Mouse (Mus musculus) bone marrow, adult 2 months (tissue): ENCODE measurements around the gene Pla2g1b.

Experiments
- CTCF ChIP-seq: fragments of 200-500 bp; IDR thresholded peaks from 2 replicates; pipeline ENCODE4 v1.5.1; 2011; ENCODE audit warnings: low read length, control low read depth; ENCODE audit not compliant: control insufficient read depth, insufficient read depth
- POLR2A ChIP-seq: fragments of 200-500 bp; IDR thresholded peaks from 2 replicates; pipeline ENCODE4 v1.6.1; 2011; ENCODE audit warnings: low read depth, mild to moderate bottlenecking, control low read depth, low read length, borderline replicate concordance; ENCODE audit not compliant: control insufficient read depth

DNA sequence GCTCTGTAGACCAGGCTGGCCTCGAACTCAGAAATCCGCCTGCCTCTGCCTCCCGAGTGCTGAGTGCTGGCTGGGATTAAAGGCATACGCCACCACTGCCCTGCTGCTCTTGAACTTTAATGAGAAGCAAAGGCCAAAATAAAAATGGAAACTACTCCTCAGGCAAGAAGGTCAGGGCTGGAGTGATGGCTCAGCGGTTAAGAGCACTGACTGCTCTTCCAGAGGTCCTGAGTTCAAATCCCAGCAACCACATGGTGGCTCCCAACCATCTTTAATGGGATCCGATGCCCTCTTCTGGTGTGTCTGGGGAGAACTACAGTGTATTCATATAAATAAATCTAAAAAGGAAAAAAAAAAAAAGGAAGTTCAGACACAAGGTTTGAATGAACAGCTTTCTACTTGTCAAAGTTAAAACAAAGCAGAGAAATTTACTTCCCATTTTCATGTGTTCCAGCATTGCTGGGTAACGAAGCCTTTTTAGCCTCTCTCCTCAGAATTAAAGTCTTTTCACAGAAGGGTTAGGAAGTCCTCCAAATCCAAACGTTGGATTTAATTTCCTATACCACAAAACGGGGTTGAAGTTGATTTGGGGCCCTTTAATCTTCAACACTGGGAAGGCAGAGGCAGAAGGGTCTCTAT, 22.0 kb downstream of the Pla2g1b start:
- no peak for TF ChIP-seq CTCF
- no peak for TF ChIP-seq POLR2A
